Mouse (Mus musculus): ENCODE data around the gene Gm49711. TPM values are rescaled to one million over a fixed set of nuclear protein-coding genes. Genes with fewer than 3 reads are reported as not detected.

Gene Gm49711
- polyA plus RNA-seq (2016; fragmentation: Nextera tagmentation; extraction: Ambion mirVana), result 0.28 TPM in 1 of 2 replicates, not detected in the other

DNA sequence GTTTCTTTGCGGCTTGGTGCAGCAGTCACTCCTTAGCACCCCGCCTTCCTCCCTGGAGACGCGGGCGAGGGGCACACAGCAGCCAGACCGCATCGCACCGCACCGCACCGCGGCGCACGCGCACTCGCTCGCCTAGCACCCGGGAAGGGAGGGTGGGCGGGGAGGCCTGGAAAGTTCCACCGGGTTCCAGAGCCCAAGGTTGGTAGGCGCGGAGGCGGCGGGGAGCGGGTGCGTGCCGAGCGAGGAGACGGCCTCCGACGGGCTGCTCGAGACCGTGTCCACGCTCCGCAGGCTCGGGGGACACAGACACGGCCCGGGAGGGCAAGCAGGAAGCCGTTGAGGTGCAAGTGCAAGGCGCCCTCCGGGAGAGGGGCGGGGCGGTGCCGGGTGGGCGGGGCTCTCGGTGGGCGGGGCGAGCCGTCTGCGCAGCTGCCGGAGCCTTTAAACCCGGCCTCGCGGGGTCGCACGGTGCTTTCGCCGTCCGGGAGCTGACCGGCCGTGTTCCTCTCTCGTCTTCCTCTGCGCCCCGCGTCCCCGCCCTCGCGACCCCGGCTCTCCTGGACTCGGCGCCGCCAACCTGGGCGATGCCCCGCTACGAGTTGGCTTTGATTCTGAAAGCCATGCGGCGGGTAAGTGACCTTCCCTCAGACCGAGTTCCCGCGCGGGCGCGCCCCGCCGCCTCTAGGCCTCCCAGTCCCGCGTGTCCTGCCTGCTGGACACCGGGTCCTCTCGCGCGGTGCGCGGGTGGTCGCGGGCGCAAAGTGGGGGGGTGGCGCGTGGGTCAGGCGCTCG is at the start of gene Gm49711, which contains the start of the genes Mrps6 and Slc5a3:
Gene Gm49711, plus strand, starts transcription at position 465 of the 792 bp plus-strand sequence.
Gene Mrps6, plus strand, starts transcription at position 419 of the 792 bp plus-strand sequence.
Gene Slc5a3, plus strand, starts transcription at position 471 of the 792 bp plus-strand sequence.
- under 1% methylated on average over 91 of the region's 99 CpGs for WGBS
- Histone ChIP-seq H3K36me3 (peaks cover 28% of the 10 kb centered on the region), H3K4me1 (replicated peaks) (peaks cover 24% of the 10 kb centered on the region), H3K27me3 (no peaks in the 10 kb centered on the region), H3K4me3 (replicated peaks) (peak within 1 kb of the TSS; percentile 96), H3K4me2 (peak within 1 kb of the TSS; percentile 84), H3K27ac (peak within 1 kb of the TSS; percentile 79), H3K9ac (replicated peaks) (peak within 1 kb of the TSS; percentile 89), H3K9me3 (peaks cover 17% of the 10 kb centered on the region)
- peak; percentile 82 for ATAC-seq (ENCODE audit: insufficient number of reproducible peaks, insufficient read depth, low FRiP score, low TSS enrichment, low read depth)

DNA sequence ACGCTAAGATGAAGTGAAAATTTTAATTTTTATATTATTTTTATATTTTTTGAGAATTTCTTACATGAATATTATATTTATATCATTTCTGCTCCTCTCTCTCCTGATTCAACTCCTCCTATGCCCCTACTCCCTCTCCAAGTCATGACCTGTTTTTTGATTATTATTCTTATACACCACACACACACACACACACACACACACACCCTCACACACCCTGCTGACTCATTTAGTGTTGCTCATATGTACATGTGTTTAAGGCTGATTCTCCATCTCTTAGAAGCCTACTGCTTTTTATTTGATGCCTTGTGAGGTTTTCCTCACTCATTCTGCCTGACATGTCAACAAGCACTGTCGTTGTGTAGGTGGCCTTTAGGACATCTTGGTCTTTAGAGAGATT is 48.5 kb upstream of the Gm49711 start:
- H3K36me3 ChIP-seq, result no peaks in the 10 kb centered on the region
- H3K4me3 ChIP-seq (replicated peaks), result no peak overlapping the region
- H3K27me3 ChIP-seq, result no peaks in the 10 kb centered on the region
- 92% methylated on average over 2 of the region's 2 CpGs for WGBS
- H3K4me2 ChIP-seq, result no peak overlapping the region
- H3K9me3 ChIP-seq, result peaks cover 6% of the 10 kb centered on the region; the same call in 1 of the 2 replicates
- no peaks in the 10 kb centered on the region for H3K4me1 ChIP-seq (replicated peaks)
- H3K27ac ChIP-seq, result no peak overlapping the region
- ATAC-seq (ENCODE audit: insufficient number of reproducible peaks, insufficient read depth, low FRiP score, low TSS enrichment, low read depth), result no peak
- no peak overlapping the region for H3K9ac ChIP-seq (replicated peaks)

DNA sequence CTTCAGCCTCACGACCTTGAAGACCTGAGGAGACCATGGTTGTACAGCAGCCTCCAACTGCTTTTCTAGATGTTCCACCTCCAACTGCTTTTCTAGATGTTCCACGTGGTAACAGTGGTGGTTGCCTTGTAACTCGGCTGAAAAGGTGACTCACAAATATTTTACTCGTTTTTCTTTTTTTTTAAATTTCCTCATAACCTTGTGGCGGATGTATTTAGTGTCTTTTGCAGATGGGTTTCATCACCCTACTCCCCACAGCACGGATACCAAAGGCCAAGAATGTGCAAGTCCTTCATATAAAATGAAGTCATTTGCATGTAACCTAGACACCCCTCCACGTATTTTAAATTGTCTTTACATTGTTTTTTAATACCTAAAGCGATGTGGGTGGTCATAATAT is 41.3 kb upstream of the Gm49711 start:
- no peak for ATAC-seq (ENCODE audit: insufficient number of reproducible peaks, insufficient read depth, low FRiP score, low TSS enrichment, low read depth)
- no peaks in the 10 kb centered on the region for H3K27me3 ChIP-seq
- H3K27ac ChIP-seq, result no peak overlapping the region
- 0 out of 2 replicates have a peak, but pooled peaks cover 8% of the 10 kb centered on the region for H3K4me1 ChIP-seq (replicated peaks)
- H3K9me3 ChIP-seq, result no peaks in the 10 kb centered on the region
- no peak overlapping the region for H3K9ac ChIP-seq (replicated peaks)
- H3K36me3 ChIP-seq, result no peaks in the 10 kb centered on the region
- WGBS, result 80% methylated on average over 8 of the region's 8 CpGs
- no peak overlapping the region for H3K4me3 ChIP-seq (replicated peaks)
- H3K4me2 ChIP-seq, result no peak overlapping the region

DNA sequence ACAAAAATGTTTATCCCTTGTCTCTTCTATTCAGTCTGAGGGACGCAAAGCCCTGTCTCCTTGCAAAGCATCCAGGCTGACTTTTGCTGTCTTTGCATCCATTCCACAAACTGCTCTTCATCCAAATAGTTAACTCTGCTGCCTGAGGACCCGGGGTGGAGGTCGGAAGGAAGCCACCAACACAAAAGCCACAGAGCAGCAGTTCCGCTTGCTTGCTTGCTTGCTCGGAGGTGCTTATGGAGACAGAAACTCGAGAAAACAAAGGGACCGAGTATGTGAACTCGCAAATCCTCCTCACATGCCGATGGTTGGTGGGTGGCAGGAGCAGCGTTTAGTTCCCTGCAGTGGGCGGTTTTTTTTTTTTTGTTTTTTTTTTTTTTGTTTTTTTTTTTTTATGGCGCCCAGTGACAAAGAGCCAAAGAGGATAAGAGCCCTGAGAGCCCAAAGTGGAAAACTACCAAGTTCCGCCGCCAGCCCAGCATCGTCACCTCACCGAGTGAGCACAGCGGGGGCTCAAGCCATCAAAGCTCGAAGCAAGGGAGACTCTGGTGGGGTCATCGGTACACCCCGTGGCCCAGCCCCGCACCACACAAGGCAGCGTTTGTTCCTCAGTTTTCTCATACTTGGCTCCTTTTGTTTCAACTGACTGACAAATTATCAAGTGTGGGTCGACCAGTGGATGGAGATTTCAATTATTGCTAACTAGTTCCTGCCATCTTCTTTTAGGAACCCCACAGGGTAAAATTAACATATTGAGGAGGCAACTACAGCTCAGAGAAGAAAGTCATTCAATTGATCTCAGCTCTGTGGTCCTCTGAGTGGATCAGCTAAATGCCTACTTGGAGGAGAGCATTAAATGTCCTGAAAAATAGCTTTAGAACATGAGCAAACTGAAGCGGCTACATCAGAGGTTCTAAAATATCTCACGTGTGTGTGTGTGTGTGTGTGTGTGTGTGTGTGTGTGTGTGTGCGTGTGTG is 38.7 kb upstream of the Gm49711 start:
- H3K9ac ChIP-seq (replicated peaks), result peak overlapping the region; percentile 58
- H3K4me1 ChIP-seq (replicated peaks), result 0 out of 2 replicates have a peak, but pooled peaks cover 8% of the 10 kb centered on the region
- peak overlapping the region; percentile 33 for H3K4me3 ChIP-seq (replicated peaks)
- H3K27ac ChIP-seq, result peak overlapping the region; percentile 35; the same call in 1 of the 2 replicates
- no peaks in the 10 kb centered on the region for H3K9me3 ChIP-seq
- no peaks in the 10 kb centered on the region for H3K36me3 ChIP-seq
- peak overlapping the region; percentile 54 for H3K4me2 ChIP-seq
- no peak for ATAC-seq (ENCODE audit: insufficient number of reproducible peaks, insufficient read depth, low FRiP score, low TSS enrichment, low read depth)
- H3K27me3 ChIP-seq, result no peaks in the 10 kb centered on the region
- 11% methylated on average over 26 of the region's 26 CpGs for WGBS

DNA sequence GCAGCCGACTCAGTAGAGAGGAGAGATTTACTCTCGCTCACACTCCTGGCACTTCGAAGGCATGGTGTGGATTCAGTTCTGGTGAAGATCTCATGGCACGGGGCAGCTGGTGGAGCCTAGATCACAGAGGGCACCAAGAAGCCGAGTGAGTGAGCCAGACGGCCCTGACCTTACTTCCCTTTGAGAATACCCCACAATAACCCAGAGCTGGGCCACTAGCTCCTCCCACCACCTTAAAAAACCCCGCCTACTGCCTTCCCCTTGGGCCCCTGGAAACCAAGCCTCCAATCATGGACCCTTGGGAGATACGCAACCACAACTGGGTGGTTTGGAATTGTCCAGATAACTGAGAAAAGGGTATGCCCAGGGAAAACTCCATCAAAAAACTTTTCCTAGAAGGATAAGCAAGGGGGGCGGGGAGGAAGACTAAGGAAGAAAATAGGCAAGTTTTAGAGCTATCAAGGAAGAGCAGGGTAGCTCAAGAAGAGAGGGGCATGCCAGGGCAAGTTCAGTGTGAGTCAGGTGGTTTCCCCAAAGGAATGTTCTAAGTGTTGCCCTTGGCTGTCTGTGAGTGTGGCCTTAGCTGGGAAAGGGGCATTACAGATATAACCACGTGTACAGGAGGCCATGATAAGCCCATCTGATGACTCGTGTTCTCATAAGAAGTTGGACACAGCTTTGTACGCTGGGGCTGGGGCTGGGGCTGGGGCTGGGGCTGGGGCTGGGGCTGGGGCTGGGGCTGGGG is 36.3 kb upstream of the Gm49711 start:
- WGBS, result 84% methylated on average over 12 of the region's 12 CpGs
- H3K4me1 ChIP-seq (replicated peaks), result 0 out of 2 replicates have a peak, but pooled peaks cover 8% of the 10 kb centered on the region
- no peak for ATAC-seq (ENCODE audit: insufficient number of reproducible peaks, insufficient read depth, low FRiP score, low TSS enrichment, low read depth)
- H3K36me3 ChIP-seq, result no peaks in the 10 kb centered on the region
- H3K4me3 ChIP-seq (replicated peaks), result no peak overlapping the region
- no peak overlapping the region for H3K27ac ChIP-seq
- no peaks in the 10 kb centered on the region for H3K27me3 ChIP-seq
- no peak overlapping the region for H3K9ac ChIP-seq (replicated peaks)
- H3K9me3 ChIP-seq, result no peaks in the 10 kb centered on the region
- no peak overlapping the region for H3K4me2 ChIP-seq

DNA sequence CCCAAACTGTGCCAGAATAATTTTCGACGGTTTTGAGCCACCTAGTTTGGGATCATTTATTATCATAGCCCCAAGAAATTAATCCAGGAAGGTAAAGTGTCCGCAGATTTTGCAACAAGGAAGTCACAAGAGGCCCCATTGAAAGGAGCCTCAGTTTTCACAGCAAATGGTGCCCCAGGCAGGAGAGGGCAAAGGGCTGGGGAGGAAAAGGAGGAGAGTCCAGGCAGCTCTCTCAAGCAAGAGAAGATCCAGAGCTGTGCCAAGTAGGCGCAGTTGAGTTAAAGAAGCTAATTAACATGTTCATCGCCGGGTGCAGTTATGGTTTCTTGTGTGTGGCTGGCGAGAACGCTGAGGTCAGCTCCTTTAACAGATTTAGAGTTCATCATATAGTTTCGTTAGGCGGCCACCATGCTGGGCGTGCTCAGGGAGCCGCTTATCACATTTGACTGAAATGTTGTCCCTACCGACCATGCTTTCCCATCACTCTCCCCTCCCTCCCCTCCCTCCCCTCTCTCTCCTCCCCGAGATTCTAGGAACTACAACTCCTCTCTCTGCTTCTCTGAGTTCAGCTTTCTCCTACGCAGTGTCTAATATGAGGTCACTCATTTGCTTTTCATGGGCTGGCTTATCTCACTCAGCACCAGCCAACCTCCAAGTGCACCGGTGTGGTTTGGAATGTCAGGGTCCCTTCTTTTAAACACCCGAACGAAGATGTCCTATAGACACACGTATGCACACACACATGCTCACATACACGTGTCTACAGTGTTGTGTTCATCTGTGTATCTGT is 35.4 kb upstream of the Gm49711 start:
- Histone ChIP-seq H3K9ac (replicated peaks) (no peak overlapping the region), H3K9me3 (no peaks in the 10 kb centered on the region), H3K36me3 (no peaks in the 10 kb centered on the region), H3K27ac (no peak overlapping the region), H3K4me1 (replicated peaks) (0 out of 2 replicates have a peak, but pooled peaks cover 8% of the 10 kb centered on the region), H3K27me3 (no peaks in the 10 kb centered on the region), H3K4me3 (replicated peaks) (no peak overlapping the region), H3K4me2 (no peak overlapping the region)
- no peak for ATAC-seq (ENCODE audit: insufficient number of reproducible peaks, insufficient read depth, low FRiP score, low TSS enrichment, low read depth)
- WGBS, result 70% methylated on average over 20 of the region's 20 CpGs

DNA sequence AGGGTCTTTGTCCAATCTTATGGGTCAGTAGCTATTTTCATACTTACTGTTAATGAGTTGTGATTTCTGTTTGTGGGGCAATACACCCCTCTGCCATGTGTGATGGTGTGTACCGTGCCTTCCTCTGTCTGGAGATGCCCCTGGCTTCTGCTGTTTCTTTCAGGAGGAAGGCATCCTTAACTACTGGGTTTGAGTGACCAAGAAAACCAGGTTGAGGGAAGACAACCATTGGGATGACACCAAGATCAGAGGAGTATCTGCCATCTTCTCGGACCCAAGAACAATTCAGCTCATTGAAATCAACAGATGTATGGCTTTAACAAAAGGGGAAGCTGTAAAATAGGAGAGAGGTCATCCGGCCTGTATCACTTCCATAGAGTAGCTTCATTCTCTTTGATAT is 24.8 kb upstream of the Gm49711 start:
- Histone ChIP-seq H3K4me1 (replicated peaks) (no peaks in the 10 kb centered on the region), H3K36me3 (no peaks in the 10 kb centered on the region), H3K27ac (no peak overlapping the region), H3K4me3 (replicated peaks) (no peak overlapping the region), H3K9me3 (no peaks in the 10 kb centered on the region), H3K27me3 (no peaks in the 10 kb centered on the region), H3K9ac (replicated peaks) (no peak overlapping the region), H3K4me2 (no peak overlapping the region)
- 84% methylated on average over 3 of the region's 3 CpGs for WGBS
- ATAC-seq (ENCODE audit: insufficient number of reproducible peaks, insufficient read depth, low FRiP score, low TSS enrichment, low read depth), result no peak

DNA sequence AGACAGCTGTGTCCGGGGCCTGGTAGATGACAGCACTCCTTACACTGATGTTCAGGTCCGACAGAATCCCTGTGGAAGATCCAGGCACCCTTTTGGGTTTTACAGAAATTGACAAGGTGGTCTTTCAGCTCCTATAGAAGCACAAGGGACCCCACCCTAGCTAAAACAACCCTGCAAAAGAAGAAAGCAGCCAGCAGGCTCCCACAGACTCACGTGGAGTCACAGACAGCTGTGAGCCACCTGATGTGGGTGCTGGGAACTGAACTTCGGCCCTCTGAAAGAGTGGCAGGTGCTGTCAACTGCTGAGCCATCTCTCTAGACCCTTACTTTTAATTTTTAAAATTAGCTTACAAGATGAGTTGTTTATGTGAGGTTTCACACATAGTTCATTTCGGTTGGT is 23.4 kb upstream of the Gm49711 start:
- ATAC-seq (ENCODE audit: insufficient number of reproducible peaks, insufficient read depth, low FRiP score, low TSS enrichment, low read depth), result no peak
- Histone ChIP-seq H3K9me3 (0 out of 2 replicates have a peak, but pooled peaks cover under 1% of the 10 kb centered on the region), H3K36me3 (no peaks in the 10 kb centered on the region), H3K9ac (replicated peaks) (no peak overlapping the region), H3K27ac (no peak overlapping the region), H3K4me2 (no peak overlapping the region), H3K27me3 (no peaks in the 10 kb centered on the region), H3K4me1 (replicated peaks) (no peaks in the 10 kb centered on the region), H3K4me3 (replicated peaks) (no peak overlapping the region)
- 75% methylated on average over 5 of the region's 5 CpGs for WGBS

DNA sequence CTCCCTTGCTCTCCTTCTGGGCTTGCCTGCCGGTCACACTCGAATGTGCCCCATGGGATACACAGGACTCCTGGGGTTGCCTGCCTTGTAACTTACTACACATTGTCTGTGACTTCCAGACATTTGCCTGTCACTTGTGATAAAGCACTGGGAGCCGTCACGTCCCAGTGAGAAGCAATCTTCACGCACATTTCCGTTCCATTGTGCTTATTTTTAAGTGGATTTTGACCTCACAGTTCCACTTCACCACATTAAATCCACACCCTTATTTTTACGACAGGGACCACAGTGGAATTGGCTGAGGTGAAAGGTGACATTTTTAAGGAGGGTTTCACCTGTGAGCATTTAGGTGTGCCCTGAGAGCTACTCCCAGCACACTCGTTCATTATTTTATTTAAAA is 21.4 kb upstream of the Gm49711 start:
- H3K9me3 ChIP-seq, result peaks cover 5% of the 10 kb centered on the region; the same call in 1 of the 2 replicates
- no peak overlapping the region for H3K9ac ChIP-seq (replicated peaks)
- WGBS, result 58% methylated on average over 8 of the region's 8 CpGs
- no peak for ATAC-seq (ENCODE audit: insufficient number of reproducible peaks, insufficient read depth, low FRiP score, low TSS enrichment, low read depth)
- H3K27ac ChIP-seq, result no peak overlapping the region
- no peak overlapping the region for H3K4me3 ChIP-seq (replicated peaks)
- H3K27me3 ChIP-seq, result no peaks in the 10 kb centered on the region
- no peak overlapping the region for H3K4me2 ChIP-seq
- H3K36me3 ChIP-seq, result no peaks in the 10 kb centered on the region
- no peaks in the 10 kb centered on the region for H3K4me1 ChIP-seq (replicated peaks)

Data from limb, embryonic 12.5 days (tissue).